Mouse (Mus musculus) stomach, postnatal 0 days (tissue): ENCODE data around the gene Crb1. TPM values are rescaled to one million over a fixed set of nuclear protein-coding genes. Genes with fewer than 3 reads are reported as not detected.

ENCODE experiments used
- ATAC-seq: fragments of 200-750 bp; cut with Nextera tagmentation; 2 replicates; pipeline ENCODE4 v1.8.0; 2017; ENCODE audit not compliant: low FRiP score, low TSS enrichment
- DNase-seq: peaks from one replicate; pipeline ENCODE4 v3.0.0-alpha.2; 2016; ENCODE audit warnings: low spot score
- H3K27ac ChIP-seq: fragments of 300-500 bp; sonication (generic); replicated peaks from 2 replicates; pipeline ENCODE4 v1.5.1; 2014; ENCODE audit warnings: mild to moderate bottlenecking, control low read depth
- H3K27me3 ChIP-seq: fragments of 300-500 bp; sonication (generic); 2 replicates; pipeline ENCODE4 v1.6.1; 2014; ENCODE audit warnings: low read length; ENCODE audit not compliant: control insufficient read depth, insufficient read depth
- H3K36me3 ChIP-seq: fragments of 300-500 bp; sonication (generic); 2 replicates; pipeline ENCODE4 v1.6.1; 2014; ENCODE audit warnings: low read length, mixed read lengths; ENCODE audit not compliant: control insufficient read depth, insufficient read depth
- H3K4me1 ChIP-seq: fragments of 300-500 bp; sonication (generic); replicated peaks from 2 replicates; pipeline ENCODE4 v1.6.1; 2014; ENCODE audit warnings: antibody characterized with exemption; ENCODE audit not compliant: control insufficient read depth, insufficient read depth
- H3K4me2 ChIP-seq: fragments of 300-500 bp; sonication (generic); replicated peaks from 2 replicates; pipeline ENCODE4 v1.6.1; 2014; ENCODE audit warnings: low read depth, mild to moderate bottlenecking, control low read depth, moderate library complexity
- H3K4me3 ChIP-seq: fragments of 300-500 bp; sonication (generic); 2 replicates; pipeline ENCODE4 v1.5.1; 2014; ENCODE audit warnings: low read depth, low read length, control low read depth
- H3K9ac ChIP-seq: fragments of 300-500 bp; sonication (generic); 2 replicates; pipeline ENCODE4 v1.6.1; 2014; ENCODE audit warnings: mild to moderate bottlenecking, low read length, control low read depth, mixed read lengths
- H3K9me3 ChIP-seq: fragments of 300-500 bp; sonication (generic); 2 replicates; pipeline ENCODE4 v1.6.1; 2016; ENCODE audit warnings: low read length; ENCODE audit not compliant: control insufficient read depth
- CTCF ChIP-seq: IDR thresholded peaks from 2 replicates; pipeline ENCODE4 v1.5.1; 2016; ENCODE audit warnings: antibody characterized with exemption, low read depth, mild to moderate bottlenecking, moderate library complexity
- EP300 ChIP-seq: optimal IDR thresholded peaks from 2 replicates; pipeline ENCODE3; 2016; ENCODE audit warnings: antibody characterized with exemption
- WGBS: fragments of 180-500 bp; shearing (Covaris S2); extraction: QIAGEN DNeasy Blood & Tissue Kit; methylation state at CpG from one replicate; pipeline ENCODE4 v1.1.7; 2014; 5-methylcytosine and 5-hydroxymethylcytosine counted together
- polyA plus RNA-seq: library from polyadenylated mRNA; unstranded; fragments of >200 nt; fragmentation: Nextera tagmentation; extraction: Ambion mirVana; gene quantifications from 2 replicates; pipeline ENCODE4 v1.2.1, GENCODE M21; 2015

Gene Crb1
- polyA plus RNA-seq, 1 experiment from 2014 or later, result 0.04 TPM

DNA sequence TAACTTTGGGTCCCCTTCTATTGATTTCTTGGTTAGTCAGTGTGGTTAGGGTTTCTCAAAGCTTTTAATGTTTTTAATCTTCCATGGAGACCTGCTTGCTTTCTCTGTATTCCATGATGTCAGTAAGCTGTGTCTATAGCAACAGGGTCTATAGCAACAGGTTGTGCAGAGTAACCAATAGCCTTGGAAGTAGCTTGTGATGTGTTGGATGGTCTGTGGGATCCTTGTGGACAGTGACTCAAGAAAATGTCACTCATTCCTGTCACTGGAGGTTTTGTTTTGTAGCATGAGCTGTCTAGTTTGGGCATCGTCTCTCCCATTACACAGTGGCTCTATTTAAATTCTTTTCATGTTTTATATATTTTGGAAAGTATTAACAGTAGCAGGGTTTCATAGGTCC is 197.2 kb downstream of the Crb1 start:
- ATAC-seq, result no peak
- no peak for TF ChIP-seq EP300
- no peak for TF ChIP-seq CTCF
- no peak for DNase-seq
- 84% methylated on average over 1 of the region's 1 CpGs for WGBS
- Histone ChIP-seq H3K27ac (no peak overlapping the region), H3K4me1 (no peaks in the 10 kb centered on the region), H3K4me2 (no peak overlapping the region), H3K9me3 (no peaks in the 10 kb centered on the region), H3K27me3 (no peaks in the 10 kb centered on the region), H3K4me3 (no peak overlapping the region), H3K9ac (no peak overlapping the region), H3K36me3 (no peaks in the 10 kb centered on the region)

DNA sequence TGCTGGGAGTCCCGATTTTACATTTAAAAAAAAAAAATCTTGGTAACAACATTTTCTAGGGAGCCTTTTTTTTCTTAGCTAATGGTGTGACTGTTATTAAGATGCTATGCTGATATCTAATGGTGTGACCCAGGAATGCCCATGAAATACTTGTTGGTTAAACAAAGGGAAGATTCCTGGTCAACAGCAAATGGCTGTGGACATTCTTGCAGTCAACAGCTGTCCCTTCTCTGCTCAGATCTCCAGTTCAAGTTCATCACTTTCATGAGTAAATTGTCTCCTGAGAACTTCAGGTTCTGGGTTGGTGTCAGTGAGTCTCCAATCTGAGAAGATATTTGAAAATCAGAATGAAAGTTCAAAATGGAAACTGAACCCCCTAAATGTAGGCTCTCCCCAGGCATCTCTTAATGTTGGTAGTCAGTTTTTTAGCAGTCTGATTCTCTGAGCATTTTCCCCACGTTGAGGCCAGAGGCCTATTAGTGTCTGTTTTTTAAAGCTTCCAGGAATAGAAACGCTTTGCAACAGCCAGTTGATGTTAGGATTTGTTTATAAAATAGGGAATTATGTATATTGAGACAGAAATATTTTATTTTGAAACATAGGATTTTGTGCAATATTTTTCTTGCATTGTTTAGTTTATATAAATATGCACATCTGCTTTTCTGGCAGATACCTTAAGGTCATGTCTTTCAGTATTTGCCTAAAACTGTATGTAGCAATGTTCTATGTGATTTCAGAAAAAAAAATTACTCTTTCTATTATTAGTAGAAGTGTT is 202.7 kb downstream of the Crb1 start:
- Histone ChIP-seq H3K9me3 (no peaks in the 10 kb centered on the region), H3K4me3 (no peak overlapping the region), H3K4me1 (no peaks in the 10 kb centered on the region), H3K4me2 (no peak overlapping the region), H3K27ac (peak overlapping the region; percentile 50; the same call in 1 of the 2 replicates), H3K27me3 (no peaks in the 10 kb centered on the region), H3K36me3 (peaks cover 3% of the 10 kb centered on the region; the same call in 1 of the 2 replicates), H3K9ac (no peak overlapping the region)
- TF ChIP-seq CTCF (no peak), EP300 (no peak)
- no peak for DNase-seq
- WGBS, result 51% methylated on average over 3 of the region's 3 CpGs
- ATAC-seq, result no peak

DNA sequence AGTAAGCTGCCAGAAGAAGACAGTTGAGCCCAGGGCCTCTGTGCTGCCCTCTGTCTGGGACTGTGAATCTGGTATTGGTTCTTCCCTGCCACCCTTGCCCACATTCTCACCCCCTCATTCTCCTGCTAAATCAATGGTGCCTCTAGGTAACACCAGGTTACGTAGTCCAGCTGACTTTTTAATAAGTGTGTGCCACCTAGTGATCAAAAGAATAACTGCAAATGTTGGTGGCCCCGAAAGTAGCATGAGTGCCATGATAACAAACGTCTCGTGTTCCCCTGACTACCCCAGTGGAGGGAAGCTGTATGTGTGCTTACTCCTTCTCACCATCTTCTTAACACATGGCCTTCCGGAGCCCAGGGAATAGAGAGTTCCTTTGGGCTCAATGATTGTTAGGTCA is 214.1 kb downstream of the Crb1 start:
- Histone ChIP-seq H3K4me3 (no peak overlapping the region), H3K27me3 (no peaks in the 10 kb centered on the region), H3K4me2 (no peak overlapping the region), H3K9ac (no peak overlapping the region), H3K36me3 (no peaks in the 10 kb centered on the region), H3K9me3 (no peaks in the 10 kb centered on the region), H3K4me1 (no peaks in the 10 kb centered on the region), H3K27ac (no peak overlapping the region)
- 36% methylated on average over 5 of the region's 5 CpGs for WGBS
- ATAC-seq (no peak), DNase-seq (peak; percentile 29)
- no peak for TF ChIP-seq EP300
- peak; percentile 71 for TF ChIP-seq CTCF

DNA sequence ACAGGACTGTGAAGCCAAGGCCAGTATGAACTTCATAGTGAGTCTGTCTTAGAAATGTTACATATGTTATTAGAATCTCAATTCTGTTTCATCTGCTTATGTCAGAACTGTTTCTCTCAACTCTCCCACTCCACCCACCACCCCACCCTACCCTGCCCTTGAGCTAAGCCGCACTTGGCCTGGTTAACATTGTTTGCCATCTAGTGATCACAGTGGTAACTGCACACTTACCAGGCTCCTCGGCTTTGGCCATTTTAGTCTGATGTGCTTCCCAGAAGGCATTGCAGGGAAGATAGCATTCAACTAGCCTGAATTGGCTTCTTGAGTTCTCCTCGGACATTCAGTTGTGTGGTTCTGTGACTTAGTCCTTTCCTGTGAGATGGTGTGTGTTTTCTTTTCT is 215.3 kb downstream of the Crb1 start:
- Histone ChIP-seq H3K4me1 (no peaks in the 10 kb centered on the region), H3K4me2 (no peak overlapping the region), H3K9me3 (no peaks in the 10 kb centered on the region), H3K27ac (no peak overlapping the region), H3K4me3 (no peak overlapping the region), H3K27me3 (no peaks in the 10 kb centered on the region), H3K9ac (no peak overlapping the region), H3K36me3 (no peaks in the 10 kb centered on the region)
- DNase-seq (no peak), ATAC-seq (no peak)
- 64% methylated on average over 3 of the region's 3 CpGs for WGBS
- no peak for TF ChIP-seq EP300
- TF ChIP-seq CTCF, result peak; percentile 58

DNA sequence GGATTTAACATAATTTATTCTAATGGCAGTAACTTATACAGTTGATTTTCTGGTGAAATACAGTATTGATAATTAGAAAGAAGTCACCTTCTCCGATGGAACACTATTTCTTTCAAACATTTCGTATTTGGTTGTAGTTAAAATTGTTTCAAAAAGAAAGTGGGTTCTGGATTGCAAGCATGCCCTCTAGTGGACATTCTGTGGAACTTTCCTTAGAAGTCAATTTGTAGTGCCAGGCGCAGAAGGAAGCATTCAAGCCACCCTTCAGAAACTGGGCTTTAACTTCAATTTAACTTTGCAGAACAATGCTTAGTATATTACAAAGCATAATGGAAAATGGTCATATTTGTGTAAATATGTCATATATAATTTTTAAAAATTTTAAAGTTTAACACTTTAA is 220.5 kb downstream of the Crb1 start:
- TF ChIP-seq CTCF, result peak; percentile 89
- no peak for TF ChIP-seq EP300
- H3K9ac ChIP-seq, result no peak overlapping the region
- no peaks in the 10 kb centered on the region for H3K27me3 ChIP-seq
- H3K4me3 ChIP-seq, result no peak overlapping the region
- H3K9me3 ChIP-seq, result no peaks in the 10 kb centered on the region
- no peaks in the 10 kb centered on the region for H3K36me3 ChIP-seq
- ATAC-seq (no peak), DNase-seq (no peak)
- H3K4me1 ChIP-seq, result no peaks in the 10 kb centered on the region
- no peak overlapping the region for H3K27ac ChIP-seq
- H3K4me2 ChIP-seq, result no peak overlapping the region
- WGBS, result 28% methylated on average over 3 of the region's 3 CpGs

DNA sequence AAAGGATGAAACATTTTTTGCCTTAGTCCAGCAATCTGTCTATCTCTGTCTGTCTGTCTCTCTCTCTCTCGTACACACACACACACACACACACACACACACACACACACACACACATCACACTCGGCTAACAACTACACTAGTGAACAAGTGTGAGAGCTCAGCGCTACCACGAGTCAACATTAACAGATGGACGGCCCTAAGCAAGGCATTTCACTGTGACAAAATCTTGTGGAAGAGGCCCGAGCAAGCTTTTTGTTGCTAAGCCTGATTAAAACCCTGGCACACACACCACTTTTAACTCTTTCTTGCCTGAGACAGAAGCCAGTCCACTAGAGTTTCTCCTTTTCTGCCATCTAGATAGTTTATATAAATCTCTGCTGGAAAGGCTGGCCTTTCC is 223.4 kb downstream of the Crb1 start:
- TF ChIP-seq CTCF, result no peak
- TF ChIP-seq EP300, result no peak
- H3K9me3 ChIP-seq, result no peaks in the 10 kb centered on the region
- no peak overlapping the region for H3K27ac ChIP-seq
- H3K4me2 ChIP-seq, result no peak overlapping the region
- ATAC-seq, result no peak
- no peaks in the 10 kb centered on the region for H3K4me1 ChIP-seq
- H3K27me3 ChIP-seq, result no peaks in the 10 kb centered on the region
- WGBS, result 42% methylated on average over 6 of the region's 6 CpGs
- no peak for DNase-seq
- no peak overlapping the region for H3K4me3 ChIP-seq
- no peak overlapping the region for H3K9ac ChIP-seq
- H3K36me3 ChIP-seq, result no peaks in the 10 kb centered on the region
